Mouse (Mus musculus) testis, adult 2 months (tissue): ENCODE data around the gene Olfr1393.

Source experiments
- CTCF ChIP-seq: fragments of 200-500 bp; IDR thresholded peaks from 2 replicates; pipeline ENCODE4 v1.5.1; 2012; ENCODE audit warnings: low read depth, mild to moderate bottlenecking, inconsistent platforms, low read length, moderate library complexity; ENCODE audit not compliant: control insufficient read depth, insufficient read depth, insufficient replicate concordance
- POLR2A ChIP-seq: fragments of 200-500 bp; IDR thresholded peaks from 2 replicates; pipeline ENCODE4 v1.6.1; 2012; ENCODE audit warnings: low read depth, mild to moderate bottlenecking, inconsistent platforms, low read length, moderate library complexity; ENCODE audit not compliant: control insufficient read depth

DNA sequence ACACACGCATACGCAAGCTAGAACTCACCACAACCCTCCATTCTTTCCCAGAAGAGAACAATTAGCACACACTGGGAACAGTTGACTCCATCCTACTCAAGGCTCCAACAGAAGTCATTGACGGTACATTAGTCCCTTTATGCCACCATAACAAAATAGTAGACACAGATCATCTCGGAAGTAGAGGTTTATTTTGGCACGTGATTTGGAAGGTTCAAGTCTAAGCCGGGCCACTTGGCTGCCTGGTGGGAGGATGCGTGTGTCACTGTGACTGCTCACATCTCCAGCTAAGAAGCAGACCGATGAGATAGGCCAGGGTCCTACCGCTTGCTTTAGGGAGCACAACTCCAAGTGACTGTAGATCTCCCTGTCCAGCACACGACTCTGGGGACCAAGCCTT lies 10.8 kb upstream of the Olfr1393 start:
- TF ChIP-seq CTCF = no peak
- TF ChIP-seq POLR2A = no peak
